Mouse (Mus musculus) kidney, adult 2 months (tissue): Measurements from ENCODE around the gene Drp2.

ENCODE experiments used
- CTCF ChIP-seq: fragments of 200-500 bp; conservative IDR thresholded peaks from 2 replicates; pipeline ENCODE4 v1.5.1; 2011; ENCODE audit warnings: low read depth, mild to moderate bottlenecking, control low read depth, low read length, moderate library complexity, mixed read lengths; ENCODE audit not compliant: insufficient read depth, insufficient read length
- POLR2A ChIP-seq: fragments of 200-500 bp; IDR thresholded peaks from one replicate; pipeline ENCODE4 v1.6.1; 2011; ENCODE audit warnings: low read depth, low read length, control low read depth

DNA sequence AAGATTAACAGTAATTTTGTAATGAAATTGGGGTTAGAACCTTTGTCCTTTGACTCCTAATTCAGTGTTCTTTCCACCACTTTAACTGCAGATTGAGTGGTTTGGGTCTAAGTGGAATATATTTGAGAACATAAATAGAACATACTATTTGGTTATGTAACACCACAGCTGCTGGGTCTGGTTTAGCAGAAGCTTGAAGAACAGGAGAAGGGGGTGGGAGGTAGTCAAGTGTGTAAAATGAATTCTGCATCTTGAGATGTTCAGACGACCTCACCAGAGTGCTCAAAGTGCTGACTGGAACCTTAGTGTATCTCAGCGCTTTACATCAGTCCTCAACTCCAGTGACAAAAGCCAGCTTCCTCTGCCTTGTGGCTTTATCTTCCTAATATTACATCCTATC is 5.4 kb upstream of the Drp2 start:
- no peak for TF ChIP-seq CTCF
- TF ChIP-seq POLR2A: no peak
